Mouse (Mus musculus) heart, postnatal 14 days (tissue): ENCODE measurements around the gene BC053393. TPM values are rescaled to one million over a fixed set of nuclear protein-coding genes. Genes with fewer than 3 reads are reported as not detected.

Experiments
- DNase-seq, 2 experiments: peaks; one replicate each; pipeline ENCODE4 v3.0.0; 2021 to 2022
- intact Hi-C: fragments of 180-260 bp; cut with DNase I; formaldehyde crosslinking; loops from one replicate; pipeline ENCODE4 v1.15.1; 2025
- total RNA-seq, 2 experiments: library from RNA; stranded (reverse); gene quantifications; 2 replicates each; pipeline ENCODE4 v1.2.3; 2021

The BC053393 gene
- total RNA-seq, 2 experiments from 2014 or later, result not detected

- intact Hi-C loops, result loop anchor here (10.0 kb wide), 1 partner anchor 192 kb away; no protein-coding TSS in a partner anchor
- DNase-seq, result no peak
Measured at GRCm38 (mm10) chr11:46636568-46636967, 65.2 kb downstream of the BC053393 start.

Other genes with a start within 250 kb of the BC053393 start
- 1 to 10 TPM in 1 of 2 experiments, under 1 TPM in 1; 0.26 to 3.5 TPM for gene Itk, start 182.0 kb upstream of the BC053393 start, total RNA-seq
- not detected for gene Fam71b, start 175.0 kb upstream of the BC053393 start, total RNA-seq
- gene Med7, start 134.6 kb upstream of the BC053393 start, total RNA-seq, result 10 to 100 TPM; 18.6 to 21.8 TPM
- gene Havcr2, start 116.6 kb upstream of the BC053393 start, total RNA-seq, result under 1 TPM; 0.33 to 0.49 TPM
- not detected for gene Gm12169, start 47.3 kb upstream of the BC053393 start, total RNA-seq
- gene Dppa1, start 57.7 kb downstream of the BC053393 start, total RNA-seq, result not detected
- not detected for gene Timd2, start 135.5 kb downstream of the BC053393 start, total RNA-seq
- not detected for gene Havcr1, start 163.5 kb downstream of the BC053393 start, total RNA-seq
- 1 to 10 TPM; 1.2 to 1.6 TPM for gene Timd4, start 239.3 kb downstream of the BC053393 start, total RNA-seq